Mouse (Mus musculus): ENCODE results near the gene Fbxl3.

DNA sequence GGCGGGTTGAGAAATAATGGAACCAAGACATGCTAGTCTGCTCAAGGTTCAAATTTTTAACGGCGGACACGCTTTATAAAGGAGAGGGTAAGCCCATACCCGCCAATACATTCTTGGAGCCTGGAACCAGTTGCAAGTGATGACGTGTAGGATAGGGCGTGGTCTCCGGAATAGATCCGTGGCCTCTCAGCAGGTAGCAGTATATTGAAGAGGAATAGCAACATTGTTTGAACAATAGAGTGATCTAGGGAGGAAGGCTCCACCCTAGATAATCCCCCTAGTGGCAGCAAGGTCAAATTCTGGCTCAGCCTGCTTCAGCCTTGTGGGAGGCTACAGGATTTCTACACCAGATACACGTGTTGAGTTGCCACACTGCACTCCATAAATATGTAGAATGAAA is 39.9 kb downstream of the Fbxl3 start:
- TF ChIP-seq GATA2 (IDR thresholded peaks at IDR 0.05; ENCODE audit: borderline replicate concordance, low read depth, low read length) (no peak), CTCF (IDR thresholded peaks at IDR 0.05; ENCODE audit: low read depth, low read length) (no peak)

Data from G1E (cell line).